Mouse (Mus musculus) embryonic fibroblast, embryonic 13.5 days (primary cell): ENCODE results near the gene Sbno1.

ENCODE experiments used
- CTCF ChIP-seq: IDR thresholded peaks from 2 replicates; pipeline ENCODE4 v1.5.1; 2011; ENCODE audit warnings: mild to moderate bottlenecking, control low read depth, low read length, moderate library complexity, borderline replicate concordance; ENCODE audit not compliant: insufficient read depth
- POLR2A ChIP-seq: IDR thresholded peaks from 2 replicates; pipeline ENCODE4 v1.6.1; 2011; ENCODE audit warnings: low read depth, mild to moderate bottlenecking, control low read depth, low read length, moderate library complexity

- TF ChIP-seq POLR2A (no peak), CTCF (no peak)
These were observed 71.0 kb downstream of the Sbno1 start for GRCm38 (mm10) chr5:124354574-124355424.
